Mouse (Mus musculus): ENCODE data around the gene Nuak1. TPM values are rescaled to one million over a fixed set of nuclear protein-coding genes. Genes with fewer than 3 reads are reported as not detected.

Nuak1 gene
- polyA plus RNA-seq, 1 experiment from 2014 or later, result 12.6 TPM

- Histone ChIP-seq H3K9me3 (no peaks in the 10 kb centered on the region), H3K9ac (replicated peaks) (peak overlapping the region; percentile 22; the same call in 1 of the 2 replicates), H3K36me3 (peaks cover 22% of the 10 kb centered on the region), H3K27me3 (no peaks in the 10 kb centered on the region), H3K4me3 (no peak overlapping the region), H3K27ac (replicated peaks) (peak overlapping the region; percentile 73), H3K4me1 (peaks cover 20% of the 10 kb centered on the region), H3K4me2 (replicated peaks) (no peak overlapping the region)
- peak; percentile 47 for ATAC-seq (replicated peaks)
- WGBS, result 21% methylated on average over 10 of the region's 10 CpGs
These were observed 68.7 kb downstream of the Nuak1 start for GRCm38 (mm10) chr10:84371681-84372160.

GRCm38 (mm10) chr10:84371230-84371629, 69.2 kb downstream of the Nuak1 start:
- peaks cover 20% of the 10 kb centered on the region for H3K4me1 ChIP-seq
- WGBS, result 57% methylated on average over 4 of the region's 4 CpGs
- peak overlapping the region; percentile 73 for H3K27ac ChIP-seq (replicated peaks)
- H3K9me3 ChIP-seq, result no peaks in the 10 kb centered on the region
- H3K36me3 ChIP-seq, result peaks cover 21% of the 10 kb centered on the region
- no peak overlapping the region for H3K4me2 ChIP-seq (replicated peaks)
- no peak overlapping the region for H3K4me3 ChIP-seq
- no peak for ATAC-seq (replicated peaks)
- H3K9ac ChIP-seq (replicated peaks), result no peak overlapping the region
- no peaks in the 10 kb centered on the region for H3K27me3 ChIP-seq

GRCm38 (mm10) chr10:84369646-84370314, 70.6 kb downstream of the Nuak1 start:
- Histone ChIP-seq H3K4me1 (peaks cover 20% of the 10 kb centered on the region), H3K4me3 (no peak overlapping the region), H3K9ac (replicated peaks) (no peak overlapping the region), H3K9me3 (no peaks in the 10 kb centered on the region), H3K27ac (replicated peaks) (no peak overlapping the region), H3K36me3 (peaks cover 14% of the 10 kb centered on the region), H3K4me2 (replicated peaks) (no peak overlapping the region), H3K27me3 (no peaks in the 10 kb centered on the region)
- ATAC-seq (replicated peaks), result no peak
- 89% methylated on average over 11 of the region's 11 CpGs for WGBS

GRCm38 (mm10) chr10:84368185-84368584, 72.2 kb downstream of the Nuak1 start:
- no peak overlapping the region for H3K9ac ChIP-seq (replicated peaks)
- ATAC-seq (replicated peaks), result no peak
- WGBS, result 97% methylated on average over 3 of the region's 3 CpGs
- H3K4me1 ChIP-seq, result peaks cover 20% of the 10 kb centered on the region
- no peak overlapping the region for H3K27ac ChIP-seq (replicated peaks)
- no peaks in the 10 kb centered on the region for H3K9me3 ChIP-seq
- H3K4me2 ChIP-seq (replicated peaks), result no peak overlapping the region
- H3K36me3 ChIP-seq, result peaks cover 4% of the 10 kb centered on the region; the same call in 1 of the 2 replicates
- H3K27me3 ChIP-seq, result no peaks in the 10 kb centered on the region
- no peak overlapping the region for H3K4me3 ChIP-seq

GRCm38 (mm10) chr10:84365166-84365865, 75.1 kb downstream of the Nuak1 start:
- ATAC-seq (replicated peaks), result no peak

GRCm38 (mm10) chr10:84363833-84364232, 76.6 kb downstream of the Nuak1 start:
- no peak overlapping the region for H3K9ac ChIP-seq (replicated peaks)
- no peaks in the 10 kb centered on the region for H3K36me3 ChIP-seq
- no peaks in the 10 kb centered on the region for H3K9me3 ChIP-seq
- no peak overlapping the region for H3K4me3 ChIP-seq
- H3K27me3 ChIP-seq, result no peaks in the 10 kb centered on the region
- no peak overlapping the region for H3K4me2 ChIP-seq (replicated peaks)
- no peaks in the 10 kb centered on the region; the same call in 1 of the 2 replicates for H3K4me1 ChIP-seq
- ATAC-seq (replicated peaks), result no peak
- WGBS, result 86% methylated on average over 7 of the region's 7 CpGs
- H3K27ac ChIP-seq (replicated peaks), result no peak overlapping the region

More at GRCm38 (mm10) chr10:84365166-84365865, 75.1 kb downstream of the Nuak1 start:
- H3K9ac ChIP-seq (replicated peaks), result no peak overlapping the region
- H3K27ac ChIP-seq (replicated peaks), result no peak overlapping the region
- 77% methylated on average over 7 of the region's 7 CpGs for WGBS
- H3K4me1 ChIP-seq, result no peaks in the 10 kb centered on the region
- peaks cover 4% of the 10 kb centered on the region; the same call in 1 of the 2 replicates for H3K36me3 ChIP-seq
- no peaks in the 10 kb centered on the region for H3K27me3 ChIP-seq
- no peak overlapping the region for H3K4me3 ChIP-seq
- H3K9me3 ChIP-seq, result no peaks in the 10 kb centered on the region
- no peak overlapping the region for H3K4me2 ChIP-seq (replicated peaks)

- H3K27me3 ChIP-seq, result no peaks in the 10 kb centered on the region
- 96% methylated on average over 4 of the region's 4 CpGs for WGBS
- no peaks in the 10 kb centered on the region for H3K36me3 ChIP-seq
- H3K4me2 ChIP-seq (replicated peaks), result no peak overlapping the region
- no peaks in the 10 kb centered on the region for H3K9me3 ChIP-seq
- H3K9ac ChIP-seq (replicated peaks), result no peak overlapping the region
- no peak overlapping the region for H3K27ac ChIP-seq (replicated peaks)
- ATAC-seq (replicated peaks), result no peak
- H3K4me1 ChIP-seq, result peaks cover 6% of the 10 kb centered on the region
- H3K4me3 ChIP-seq, result no peak overlapping the region
These were observed 79.4 kb downstream of the Nuak1 start for GRCm38 (mm10) chr10:84360953-84361352.

- ATAC-seq (replicated peaks), result no peak
These were observed 80.0 kb downstream of the Nuak1 start for GRCm38 (mm10) chr10:84360391-84360790.

GRCm38 (mm10) chr10:84358738-84359120, 81.7 kb downstream of the Nuak1 start:
- Histone ChIP-seq H3K27me3 (no peaks in the 10 kb centered on the region), H3K36me3 (no peaks in the 10 kb centered on the region), H3K4me3 (no peak overlapping the region), H3K4me1 (peaks cover 6% of the 10 kb centered on the region), H3K9ac (replicated peaks) (no peak overlapping the region), H3K4me2 (replicated peaks) (no peak overlapping the region), H3K27ac (replicated peaks) (peak overlapping the region; percentile 93), H3K9me3 (no peaks in the 10 kb centered on the region)
- WGBS, result 70% methylated on average over 4 of the region's 4 CpGs
- no peak for ATAC-seq (replicated peaks)

More at GRCm38 (mm10) chr10:84360391-84360790, 80.0 kb downstream of the Nuak1 start:
- H3K27ac ChIP-seq (replicated peaks), result no peak overlapping the region
- H3K4me1 ChIP-seq, result peaks cover 6% of the 10 kb centered on the region
- H3K4me2 ChIP-seq (replicated peaks), result no peak overlapping the region
- no peak overlapping the region for H3K9ac ChIP-seq (replicated peaks)
- H3K27me3 ChIP-seq, result no peaks in the 10 kb centered on the region
- H3K36me3 ChIP-seq, result no peaks in the 10 kb centered on the region
- WGBS, result 88% methylated on average over 9 of the region's 9 CpGs
- no peaks in the 10 kb centered on the region for H3K9me3 ChIP-seq
- no peak overlapping the region for H3K4me3 ChIP-seq

GRCm38 (mm10) chr10:84357997-84358737, 82.2 kb downstream of the Nuak1 start:
- Histone ChIP-seq H3K4me3 (no peak overlapping the region), H3K4me1 (peaks cover 6% of the 10 kb centered on the region), H3K27me3 (no peaks in the 10 kb centered on the region), H3K9ac (replicated peaks) (no peak overlapping the region), H3K36me3 (no peaks in the 10 kb centered on the region), H3K9me3 (no peaks in the 10 kb centered on the region), H3K27ac (replicated peaks) (peak overlapping the region; percentile 93), H3K4me2 (replicated peaks) (0 out of 2 replicates have a peak overlapping the region, but pooled peaks have one; percentile 15)
- WGBS, result 35% methylated on average over 4 of the region's 4 CpGs
- peak; percentile 99 for ATAC-seq (replicated peaks)

- H3K9me3 ChIP-seq, result no peaks in the 10 kb centered on the region
- 70% methylated on average over 4 of the region's 4 CpGs for WGBS
- no peak overlapping the region for H3K9ac ChIP-seq (replicated peaks)
- no peaks in the 10 kb centered on the region for H3K27me3 ChIP-seq
- ATAC-seq (replicated peaks), result peak; percentile 21
- H3K4me3 ChIP-seq, result no peak overlapping the region
- peak overlapping the region; percentile 93 for H3K27ac ChIP-seq (replicated peaks)
- no peaks in the 10 kb centered on the region for H3K36me3 ChIP-seq
- no peak overlapping the region for H3K4me2 ChIP-seq (replicated peaks)
- H3K4me1 ChIP-seq, result peaks cover 6% of the 10 kb centered on the region
These were observed 82.8 kb downstream of the Nuak1 start for GRCm38 (mm10) chr10:84357593-84357992.

GRCm38 (mm10) chr10:84354323-84354722, 86.1 kb downstream of the Nuak1 start:
- Histone ChIP-seq H3K9ac (replicated peaks) (no peak overlapping the region), H3K4me2 (replicated peaks) (no peak overlapping the region), H3K27me3 (no peaks in the 10 kb centered on the region), H3K27ac (replicated peaks) (no peak overlapping the region), H3K9me3 (no peaks in the 10 kb centered on the region), H3K36me3 (no peaks in the 10 kb centered on the region), H3K4me1 (peaks cover 6% of the 10 kb centered on the region), H3K4me3 (no peak overlapping the region)
- 61% methylated on average over 6 of the region's 6 CpGs for WGBS
- ATAC-seq (replicated peaks), result no peak
